Mouse (Mus musculus) forebrain, embryonic 14.5 days (tissue): ENCODE measurements around the gene Tfcp2. TPM values are rescaled to one million over a fixed set of nuclear protein-coding genes. Genes with fewer than 3 reads are reported as not detected.

Source experiments
- ATAC-seq: fragments of 200-750 bp; cut with Nextera tagmentation; 2 replicates; pipeline ENCODE4 v1.8.0; 2017; ENCODE audit warnings: mild to moderate bottlenecking, moderate library complexity
- DNase-seq: peaks from one replicate; pipeline ENCODE4 v3.0.0-alpha.2; 2015; ENCODE audit warnings: low spot score
- H3K27ac ChIP-seq: fragments of 300-500 bp; sonication (generic); 2 replicates; pipeline ENCODE4 v1.5.1; 2014; ENCODE audit warnings: low read depth, mild to moderate bottlenecking, control low read depth, low read length, moderate library complexity
- H3K27me3 ChIP-seq: fragments of 300-500 bp; sonication (generic); replicated peaks from 2 replicates; pipeline ENCODE4 v1.6.1; 2014; ENCODE audit warnings: low read length, control low read depth, mixed read lengths; ENCODE audit not compliant: control insufficient read depth, insufficient read depth
- H3K36me3 ChIP-seq: fragments of 300-500 bp; sonication (generic); 2 replicates; pipeline ENCODE4 v1.6.1; 2014; ENCODE audit warnings: low read length, control low read depth; ENCODE audit not compliant: control insufficient read depth, insufficient read depth
- H3K4me1 ChIP-seq: fragments of 300-500 bp; sonication (generic); 2 replicates; pipeline ENCODE4 v1.6.1; 2014; ENCODE audit warnings: antibody characterized with exemption, low read length, control low read depth; ENCODE audit not compliant: control insufficient read depth, insufficient read depth
- H3K4me2 ChIP-seq: fragments of 300-500 bp; sonication (generic); 2 replicates; pipeline ENCODE4 v1.6.1; 2014; ENCODE audit warnings: mild to moderate bottlenecking, control low read depth, low read length
- H3K4me3 ChIP-seq: fragments of 300-500 bp; sonication (generic); 2 replicates; pipeline ENCODE4 v1.5.1; 2014; ENCODE audit warnings: low read depth, low read length, control low read depth
- H3K9ac ChIP-seq: fragments of 300-500 bp; sonication (generic); 2 replicates; pipeline ENCODE4 v1.6.1; 2014; ENCODE audit warnings: mild to moderate bottlenecking, low read length, control low read depth, moderate library complexity
- H3K9me3 ChIP-seq: fragments of 300-500 bp; sonication (generic); replicated peaks from 2 replicates; pipeline ENCODE4 v1.6.1; 2016; ENCODE audit warnings: low read length, control low read depth, mixed read lengths; ENCODE audit not compliant: control insufficient read depth
- WGBS: fragments of 180-500 bp; shearing (Covaris S2); extraction: QIAGEN DNeasy Blood & Tissue Kit; methylation state at CpG from one replicate; pipeline ENCODE4 v1.1.7; 2014; 5-methylcytosine and 5-hydroxymethylcytosine counted together
- polyA plus RNA-seq: library from polyadenylated mRNA; unstranded; fragments of >200 nt; fragmentation: Nextera tagmentation; extraction: Ambion mirVana; gene quantifications from 2 replicates; pipeline ENCODE4 v1.2.1, GENCODE M21; 2014

The Tfcp2 gene
- polyA plus RNA-seq, 1 experiment from 2014 or later = 22.1 TPM

- Histone ChIP-seq H3K27ac (no peak overlapping the region), H3K4me1 (no peaks in the 10 kb centered on the region), H3K4me2 (no peak overlapping the region), H3K27me3 (no peaks in the 10 kb centered on the region), H3K9ac (no peak overlapping the region), H3K36me3 (peaks cover 51% of the 10 kb centered on the region), H3K4me3 (no peak overlapping the region), H3K9me3 (no peaks in the 10 kb centered on the region)
- 91% methylated on average over 7 of the region's 8 CpGs for WGBS
- DNase-seq = no peak
- ATAC-seq = no peak
Measured at GRCm38 (mm10) chr15:100590436-100590835, 38.6 kb upstream of the Tfcp2 start.

- no peak overlapping the region for H3K27ac ChIP-seq
- DNase-seq (no peak), ATAC-seq (no peak)
- no peaks in the 10 kb centered on the region for H3K9me3 ChIP-seq
- peaks cover 64% of the 10 kb centered on the region for H3K36me3 ChIP-seq
- WGBS = 85% methylated on average over 6 of the region's 6 CpGs
- H3K27me3 ChIP-seq = no peaks in the 10 kb centered on the region
- no peak overlapping the region for H3K4me3 ChIP-seq
- no peak overlapping the region for H3K4me2 ChIP-seq
- no peak overlapping the region for H3K9ac ChIP-seq
- no peaks in the 10 kb centered on the region for H3K4me1 ChIP-seq
Measured at GRCm38 (mm10) chr15:100588297-100588696, 36.5 kb upstream of the Tfcp2 start.

GRCm38 (mm10) chr15:100587166-100587565 lies 35.4 kb upstream of the Tfcp2 start:
- no peak overlapping the region for H3K9ac ChIP-seq
- H3K27me3 ChIP-seq = no peaks in the 10 kb centered on the region
- no peak overlapping the region for H3K4me2 ChIP-seq
- H3K4me1 ChIP-seq = no peaks in the 10 kb centered on the region
- H3K9me3 ChIP-seq = no peaks in the 10 kb centered on the region
- 89% methylated on average over 4 of the region's 4 CpGs for WGBS
- DNase-seq = no peak
- no peak overlapping the region for H3K27ac ChIP-seq
- ATAC-seq = no peak
- H3K4me3 ChIP-seq = no peak overlapping the region
- H3K36me3 ChIP-seq = peaks cover 75% of the 10 kb centered on the region

- H3K36me3 ChIP-seq = peaks cover 79% of the 10 kb centered on the region
Measured at GRCm38 (mm10) chr15:100585931-100586330, 34.1 kb upstream of the Tfcp2 start.

GRCm38 (mm10) chr15:100580108-100580507 lies 28.3 kb upstream of the Tfcp2 start:
- ATAC-seq (no peak), DNase-seq (no peak)
- Histone ChIP-seq H3K27me3 (no peaks in the 10 kb centered on the region), H3K4me3 (no peak overlapping the region), H3K36me3 (peaks cover 80% of the 10 kb centered on the region), H3K27ac (no peak overlapping the region), H3K9ac (no peak overlapping the region), H3K9me3 (no peaks in the 10 kb centered on the region), H3K4me2 (no peak overlapping the region), H3K4me1 (no peaks in the 10 kb centered on the region)
- 93% methylated on average over 10 of the region's 10 CpGs for WGBS

More at GRCm38 (mm10) chr15:100585931-100586330, 34.1 kb upstream of the Tfcp2 start:
- DNase-seq (no peak), ATAC-seq (no peak)
- H3K27me3 ChIP-seq = no peaks in the 10 kb centered on the region
- H3K27ac ChIP-seq = no peak overlapping the region
- no peaks in the 10 kb centered on the region for H3K4me1 ChIP-seq
- H3K9me3 ChIP-seq = no peaks in the 10 kb centered on the region
- no peak overlapping the region for H3K4me3 ChIP-seq
- H3K4me2 ChIP-seq = no peak overlapping the region
- H3K9ac ChIP-seq = no peak overlapping the region
- WGBS = 92% methylated on average over 16 of the region's 16 CpGs

- no peaks in the 10 kb centered on the region for H3K27me3 ChIP-seq
- no peaks in the 10 kb centered on the region for H3K9me3 ChIP-seq
- H3K4me1 ChIP-seq = no peaks in the 10 kb centered on the region
- no peak overlapping the region for H3K4me2 ChIP-seq
- H3K9ac ChIP-seq = no peak overlapping the region
- H3K4me3 ChIP-seq = no peak overlapping the region
- ATAC-seq (no peak), DNase-seq (no peak)
- 92% methylated on average over 16 of the region's 16 CpGs for WGBS
- no peak overlapping the region for H3K27ac ChIP-seq
- H3K36me3 ChIP-seq = peaks cover 68% of the 10 kb centered on the region
Measured at GRCm38 (mm10) chr15:100577972-100578371, 26.2 kb upstream of the Tfcp2 start.

GRCm38 (mm10) chr15:100576810-100577209 lies 25.0 kb upstream of the Tfcp2 start:
- H3K27ac ChIP-seq = no peak overlapping the region
- WGBS = 87% methylated on average over 6 of the region's 6 CpGs
- no peaks in the 10 kb centered on the region for H3K4me1 ChIP-seq
- H3K4me3 ChIP-seq = no peak overlapping the region
- no peak overlapping the region for H3K9ac ChIP-seq
- ATAC-seq = no peak
- H3K36me3 ChIP-seq = peaks cover 58% of the 10 kb centered on the region
- no peaks in the 10 kb centered on the region for H3K9me3 ChIP-seq
- H3K27me3 ChIP-seq = no peaks in the 10 kb centered on the region
- no peak for DNase-seq
- H3K4me2 ChIP-seq = no peak overlapping the region

GRCm38 (mm10) chr15:100576392-100576791 lies 24.6 kb upstream of the Tfcp2 start:
- Histone ChIP-seq H3K27ac (no peak overlapping the region), H3K4me2 (no peak overlapping the region), H3K36me3 (peaks cover 53% of the 10 kb centered on the region), H3K9ac (no peak overlapping the region), H3K9me3 (no peaks in the 10 kb centered on the region), H3K4me3 (no peak overlapping the region), H3K27me3 (no peaks in the 10 kb centered on the region), H3K4me1 (no peaks in the 10 kb centered on the region)
- ATAC-seq (no peak), DNase-seq (no peak)
- WGBS = 85% methylated on average over 6 of the region's 6 CpGs

GRCm38 (mm10) chr15:100575366-100575765 lies 23.6 kb upstream of the Tfcp2 start:
- Histone ChIP-seq H3K36me3 (peaks cover 45% of the 10 kb centered on the region), H3K4me2 (no peak overlapping the region), H3K4me3 (no peak overlapping the region), H3K27me3 (no peaks in the 10 kb centered on the region), H3K4me1 (no peaks in the 10 kb centered on the region), H3K9ac (no peak overlapping the region), H3K27ac (no peak overlapping the region), H3K9me3 (no peaks in the 10 kb centered on the region)
- no peak for DNase-seq
- 87% methylated on average over 12 of the region's 12 CpGs for WGBS
- ATAC-seq = no peak
